Mouse (Mus musculus) embryonic fibroblast, embryonic 13.5 days (primary cell): ENCODE measurements at regions not wholly inside any gene's neighbourhood (a gene's known extent, or its start where the extent isn't known, plus 50 kb on each side); places are given as distances from the start of the nearest gene placed in this dataset.

Experiments used
- CTCF ChIP-seq: IDR thresholded peaks from 2 replicates; pipeline ENCODE4 v1.5.1; 2011; ENCODE audit warnings: mild to moderate bottlenecking, control low read depth, low read length, moderate library complexity, borderline replicate concordance; ENCODE audit not compliant: insufficient read depth
- POLR2A ChIP-seq: IDR thresholded peaks from 2 replicates; pipeline ENCODE4 v1.6.1; 2011; ENCODE audit warnings: low read depth, mild to moderate bottlenecking, control low read depth, low read length, moderate library complexity

DNA sequence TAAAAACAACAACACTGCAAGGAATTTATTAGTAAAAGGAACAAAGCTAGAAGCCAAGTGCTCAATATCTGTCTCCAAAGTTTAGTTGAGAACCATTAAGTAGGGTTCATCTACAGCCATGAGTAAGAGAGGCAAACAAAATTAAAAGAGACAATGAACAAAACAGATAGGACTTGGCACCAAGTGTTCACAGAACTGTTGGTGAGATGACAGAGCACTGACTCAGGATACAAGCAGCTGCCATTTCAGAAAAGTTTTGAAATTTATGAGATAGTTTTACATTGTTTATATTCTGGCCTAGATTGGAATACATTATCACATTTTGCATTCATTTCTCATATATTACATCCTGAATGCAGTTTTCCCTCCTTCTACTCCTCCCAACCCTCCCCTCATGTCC lies 60.4 kb upstream of the Mbnl1 start:
- TF ChIP-seq CTCF (no peak), POLR2A (no peak)
